Mouse (Mus musculus) erythroblast, embryonic 14.5 days (primary cell): ENCODE results near the gene Anks1b. TPM values are rescaled to one million over a fixed set of nuclear protein-coding genes. Genes with fewer than 3 reads are reported as not detected.

Experiments
- H3K27me3 ChIP-seq: 2 replicates; pipeline ENCODE4 v1.6.1; 2012; ENCODE audit warnings: inconsistent platforms; ENCODE audit not compliant: control insufficient read depth
- H3K36me3 ChIP-seq: 2 replicates; pipeline ENCODE4 v1.6.1; 2012; ENCODE audit warnings: mild to moderate bottlenecking, inconsistent platforms; ENCODE audit not compliant: control insufficient read depth
- H3K4me1 ChIP-seq: 2 replicates; pipeline ENCODE4 v1.6.1; 2012; ENCODE audit warnings: inconsistent platforms; ENCODE audit not compliant: control insufficient read depth
- H3K4me3 ChIP-seq: replicated peaks from 2 replicates; pipeline ENCODE3; 2012; ENCODE audit warnings: moderate library complexity, mild to moderate bottlenecking, inconsistent platforms
- H3K9me3 ChIP-seq: 2 replicates; pipeline ENCODE4 v1.6.1; 2012; ENCODE audit warnings: low read length, inconsistent platforms, mixed read lengths; ENCODE audit not compliant: control insufficient read depth
- GATA1 ChIP-seq: IDR thresholded peaks from 2 replicates; pipeline ENCODE4 v1.6.1; 2012; ENCODE audit warnings: low read length, inconsistent platforms, mixed read lengths
- TAL1 ChIP-seq: IDR thresholded peaks from 3 replicates; pipeline ENCODE4 v1.6.1; 2012; ENCODE audit warnings: low read length, inconsistent platforms, mixed read lengths
- polyA plus RNA-seq: library from polyadenylated mRNA; stranded (reverse); fragments of >175 nt; gene quantifications from 2 replicates; pipeline ENCODE4 v1.2.3, GENCODE M21; 2012

The Anks1b gene
- polyA plus RNA-seq, 1 experiment = not detected

- TF ChIP-seq TAL1 (no peak), GATA1 (no peak)
- no peak overlapping the region for H3K4me3 ChIP-seq
- no peaks in the 10 kb centered on the region for H3K9me3 ChIP-seq
- no peaks in the 10 kb centered on the region for H3K4me1 ChIP-seq
- peaks cover 3% of the 10 kb centered on the region; the same call in 1 of the 2 replicates for H3K27me3 ChIP-seq
- H3K36me3 ChIP-seq = no peaks in the 10 kb centered on the region
Observed at GRCm38 (mm10) chr10:90770403-90770955, 897.2 kb downstream of the Anks1b start.

- Histone ChIP-seq H3K36me3 (no peaks in the 10 kb centered on the region), H3K27me3 (peaks cover 3% of the 10 kb centered on the region; the same call in 1 of the 2 replicates), H3K9me3 (no peaks in the 10 kb centered on the region), H3K4me3 (no peak overlapping the region), H3K4me1 (no peaks in the 10 kb centered on the region)
- TF ChIP-seq TAL1 (no peak), GATA1 (no peak)
Observed at GRCm38 (mm10) chr10:90771046-90771445, 897.7 kb downstream of the Anks1b start.

GRCm38 (mm10) chr10:90771471-90772226 is 898.3 kb downstream of the Anks1b start:
- Histone ChIP-seq H3K4me3 (no peak overlapping the region), H3K9me3 (no peaks in the 10 kb centered on the region; the same call in 1 of the 2 replicates), H3K36me3 (no peaks in the 10 kb centered on the region), H3K4me1 (no peaks in the 10 kb centered on the region), H3K27me3 (peaks cover 3% of the 10 kb centered on the region; the same call in 1 of the 2 replicates)
- TF ChIP-seq GATA1 (no peak), TAL1 (no peak)

DNA sequence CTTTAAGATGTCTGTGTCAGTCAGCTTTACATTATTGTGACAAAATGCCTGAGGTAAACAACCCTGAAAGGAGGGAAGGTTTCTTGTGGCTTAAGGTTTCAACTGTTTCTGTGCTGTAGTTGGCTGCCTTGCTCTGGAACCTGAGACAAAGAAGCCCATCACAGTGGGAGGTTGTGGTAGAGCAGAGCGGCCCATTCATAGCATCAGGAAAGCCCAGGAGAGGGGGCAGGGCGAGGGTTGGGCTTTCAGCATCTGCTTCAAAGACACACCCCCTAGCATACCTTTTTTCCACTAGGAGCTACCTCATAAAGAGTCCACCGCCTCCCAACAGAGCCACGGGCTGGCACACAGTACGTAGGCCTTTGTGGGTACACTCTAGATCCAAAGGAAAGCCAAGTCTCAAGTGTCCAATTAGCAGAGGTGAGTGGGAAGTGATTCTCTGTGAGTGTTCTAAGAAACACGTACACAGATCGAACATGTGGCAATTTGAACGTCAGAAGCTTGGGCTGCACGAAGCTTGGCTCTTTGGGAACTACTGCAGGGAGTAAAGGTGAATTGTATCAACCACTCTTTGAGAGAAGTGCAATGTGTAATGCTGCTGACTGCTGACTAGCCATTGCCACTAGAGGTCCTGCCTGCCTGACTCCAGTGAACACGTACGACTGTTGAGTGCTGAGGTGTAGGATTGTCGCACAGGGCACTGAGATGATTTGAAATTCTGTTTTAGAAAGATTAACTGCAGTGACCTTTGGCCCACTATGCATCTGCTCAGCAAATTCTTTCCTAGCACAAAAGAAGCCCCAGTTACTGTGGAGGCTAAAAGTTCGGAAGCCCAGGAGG is 906.5 kb downstream of the Anks1b start:
- TF ChIP-seq GATA1 (no peak), TAL1 (no peak)
- H3K4me1 ChIP-seq = no peaks in the 10 kb centered on the region

GRCm38 (mm10) chr10:90784981-90785650 is 911.8 kb downstream of the Anks1b start:
- peaks cover 2% of the 10 kb centered on the region; the same call in 1 of the 2 replicates for H3K9me3 ChIP-seq
- H3K36me3 ChIP-seq = no peaks in the 10 kb centered on the region
- no peaks in the 10 kb centered on the region for H3K4me1 ChIP-seq
- no peaks in the 10 kb centered on the region for H3K27me3 ChIP-seq
- H3K4me3 ChIP-seq = no peak overlapping the region
- no peak for TF ChIP-seq GATA1
- TF ChIP-seq TAL1 = no peak

More for the DNA sequence above, 906.5 kb downstream of the Anks1b start:
- Histone ChIP-seq H3K4me3 (no peak overlapping the region), H3K27me3 (no peaks in the 10 kb centered on the region), H3K9me3 (peaks cover 2% of the 10 kb centered on the region), H3K36me3 (no peaks in the 10 kb centered on the region)

DNA sequence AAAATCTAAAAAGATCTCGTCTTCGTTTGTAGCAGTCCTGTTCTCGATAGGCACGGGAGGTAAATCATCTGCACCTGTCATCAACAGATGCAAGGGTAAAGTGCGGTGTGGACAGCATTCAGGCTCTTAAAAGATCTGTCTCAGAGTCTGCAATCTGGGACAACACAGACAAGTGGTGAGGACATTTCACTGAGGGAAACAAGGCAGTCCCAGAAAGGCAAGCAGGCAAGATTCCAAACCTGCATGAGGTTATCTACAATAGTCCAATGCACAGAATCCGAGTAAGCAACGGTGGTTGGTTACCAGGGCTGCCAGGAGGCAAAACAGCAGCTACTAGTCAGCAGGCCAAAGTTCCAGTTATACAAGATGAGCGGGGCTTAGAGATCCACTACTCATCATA is 912.4 kb downstream of the Anks1b start:
- Histone ChIP-seq H3K4me1 (no peaks in the 10 kb centered on the region), H3K36me3 (no peaks in the 10 kb centered on the region), H3K9me3 (peaks cover 2% of the 10 kb centered on the region; the same call in 1 of the 2 replicates), H3K27me3 (no peaks in the 10 kb centered on the region), H3K4me3 (no peak overlapping the region)
- TF ChIP-seq GATA1 = no peak
- no peak for TF ChIP-seq TAL1

- H3K36me3 ChIP-seq = no peaks in the 10 kb centered on the region
- no peaks in the 10 kb centered on the region for H3K27me3 ChIP-seq
- no peak for TF ChIP-seq TAL1
- no peak for TF ChIP-seq GATA1
- no peak overlapping the region for H3K4me3 ChIP-seq
- no peaks in the 10 kb centered on the region for H3K4me1 ChIP-seq
- H3K9me3 ChIP-seq = peaks cover 4% of the 10 kb centered on the region
Observed at GRCm38 (mm10) chr10:90803112-90803511, 929.8 kb downstream of the Anks1b start.

DNA sequence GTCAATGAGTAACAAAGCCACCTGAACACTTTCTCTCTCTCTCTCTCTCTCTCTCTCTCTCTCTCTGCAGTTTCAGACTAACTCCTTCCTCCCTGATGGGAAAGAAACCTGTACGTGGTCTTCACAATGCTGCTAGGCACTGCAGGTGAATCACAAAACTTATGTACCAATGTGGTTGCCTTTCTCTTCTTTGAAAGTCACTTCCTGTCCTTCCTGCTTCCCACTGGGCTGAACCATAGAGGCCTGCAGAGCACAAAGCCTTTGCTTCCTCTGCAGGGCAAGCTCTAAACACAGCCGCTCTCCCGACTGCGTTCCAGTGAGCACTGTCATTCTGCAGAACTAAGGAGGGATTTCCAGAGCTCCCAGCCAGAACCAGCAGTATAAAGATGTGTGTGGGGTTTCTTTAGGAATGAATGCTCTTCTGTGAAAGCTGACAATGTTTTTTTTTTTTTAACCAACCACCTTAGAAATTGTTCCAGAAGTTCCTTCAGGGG is 931.3 kb downstream of the Anks1b start:
- Histone ChIP-seq H3K4me1 (no peaks in the 10 kb centered on the region), H3K36me3 (no peaks in the 10 kb centered on the region), H3K4me3 (no peak overlapping the region), H3K9me3 (no peaks in the 10 kb centered on the region; the same call in 1 of the 2 replicates), H3K27me3 (no peaks in the 10 kb centered on the region)
- TF ChIP-seq GATA1 = no peak
- TF ChIP-seq TAL1 = no peak
